Mouse (Mus musculus) cerebellum, adult 2 months (tissue): ENCODE data around the gene Nr2e1.

Experiments used
- CTCF ChIP-seq: fragments of 200-500 bp; IDR thresholded peaks from 2 replicates; pipeline ENCODE4 v1.5.1; 2011; ENCODE audit warnings: low read depth, mild to moderate bottlenecking, control low read depth, low read length, moderate library complexity, borderline replicate concordance; ENCODE audit not compliant: insufficient read depth
- POLR2A ChIP-seq: fragments of 200-500 bp; IDR thresholded peaks from 2 replicates; pipeline ENCODE4 v1.6.1; 2011; ENCODE audit warnings: low read length, control low read depth, borderline replicate concordance; ENCODE audit not compliant: insufficient read depth

GRCm38 (mm10) chr10:42593201-42593600 is 9.8 kb upstream of the Nr2e1 start:
- TF ChIP-seq POLR2A (no peak), CTCF (no peak)
